Mouse (Mus musculus): ENCODE results near the gene Gnaq. TPM values are rescaled to one million over a fixed set of nuclear protein-coding genes. Genes with fewer than 3 reads are reported as not detected.
"Not testable (repeated sequence)": the region's sequence is repeated elsewhere in the genome, so short reads cannot be mapped to it uniquely, and the experiment has no call there.

Gene Gnaq
- polyA plus RNA-seq, 1 experiment from 2014 or later, result 60.5 TPM

GRCm38 (mm10) chr19:16238512-16238911, 105.9 kb downstream of the Gnaq start:
- no peaks in the 10 kb centered on the region for H3K36me3 ChIP-seq (ENCODE audit: inconsistent target)
- H3K4me3 ChIP-seq (ENCODE audit: inconsistent target), result no peak overlapping the region
- H3K27ac ChIP-seq, result no peak overlapping the region
- 96% methylated on average over 2 of the region's 2 CpGs for WGBS (ENCODE audit: missing documents)
- peaks cover 100% of the 10 kb centered on the region for H3K79me2 ChIP-seq (ENCODE audit: inconsistent target)

DNA sequence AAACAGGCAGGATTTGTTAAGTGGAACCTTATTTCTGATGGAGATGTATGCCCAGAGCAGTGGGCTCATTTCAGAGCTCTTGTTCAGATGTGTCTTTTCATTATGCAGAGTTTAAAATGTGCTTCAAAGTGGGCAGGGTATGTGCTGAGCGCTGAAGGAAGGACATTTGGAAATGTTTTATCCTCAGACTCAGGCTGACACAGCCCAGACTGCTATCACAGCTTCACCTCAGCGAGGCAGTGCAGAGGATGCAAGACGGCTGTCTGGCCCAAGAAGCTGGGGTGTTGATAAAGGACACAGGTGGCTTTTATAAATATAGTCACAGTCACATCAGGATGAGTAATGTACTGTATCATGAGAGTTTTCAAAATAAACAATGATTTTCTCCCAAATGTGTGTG, 110.1 kb downstream of the Gnaq start:
- peaks cover 100% of the 10 kb centered on the region for H3K79me2 ChIP-seq (ENCODE audit: inconsistent target)
- WGBS (ENCODE audit: missing documents), result 97% methylated on average over 3 of the region's 3 CpGs
- no peak overlapping the region for H3K27ac ChIP-seq
- H3K4me3 ChIP-seq (ENCODE audit: inconsistent target), result no peak overlapping the region
- H3K36me3 ChIP-seq (ENCODE audit: inconsistent target), result no peaks in the 10 kb centered on the region

GRCm38 (mm10) chr19:16249025-16249424, 116.4 kb downstream of the Gnaq start:
- H3K27ac ChIP-seq, result no peak overlapping the region
- WGBS (ENCODE audit: missing documents), result 96% methylated on average over 2 of the region's 2 CpGs
- H3K36me3 ChIP-seq (ENCODE audit: inconsistent target), result no peaks in the 10 kb centered on the region

GRCm38 (mm10) chr19:16250921-16251320, 118.3 kb downstream of the Gnaq start:
- H3K79me2 ChIP-seq (ENCODE audit: inconsistent target), result peaks cover 93% of the 10 kb centered on the region
- no peaks in the 10 kb centered on the region for H3K36me3 ChIP-seq (ENCODE audit: inconsistent target)
- H3K4me3 ChIP-seq (ENCODE audit: inconsistent target), result no peak overlapping the region
- WGBS (ENCODE audit: missing documents), result 94% methylated on average over 3 of the region's 3 CpGs
- no peak overlapping the region for H3K27ac ChIP-seq

More at GRCm38 (mm10) chr19:16249025-16249424, 116.4 kb downstream of the Gnaq start:
- H3K4me3 ChIP-seq (ENCODE audit: inconsistent target), result no peak overlapping the region
- peaks cover 93% of the 10 kb centered on the region for H3K79me2 ChIP-seq (ENCODE audit: inconsistent target)

GRCm38 (mm10) chr19:16251819-16252218, 119.2 kb downstream of the Gnaq start:
- H3K4me3 ChIP-seq (ENCODE audit: inconsistent target), result no peak overlapping the region
- H3K27ac ChIP-seq, result no peak overlapping the region
- WGBS (ENCODE audit: missing documents), result 90% methylated on average over 5 of the region's 5 CpGs
- H3K79me2 ChIP-seq (ENCODE audit: inconsistent target), result peaks cover 93% of the 10 kb centered on the region
- no peaks in the 10 kb centered on the region for H3K36me3 ChIP-seq (ENCODE audit: inconsistent target)

GRCm38 (mm10) chr19:16252696-16253095, 120.1 kb downstream of the Gnaq start:
- 0% methylated on average over 4 of the region's 4 CpGs for WGBS (ENCODE audit: missing documents)
- Histone ChIP-seq H3K27ac (peak overlapping the region; percentile 51), H3K36me3 (ENCODE audit: inconsistent target) (no peaks in the 10 kb centered on the region), H3K79me2 (ENCODE audit: inconsistent target) (peaks cover 93% of the 10 kb centered on the region), H3K4me3 (ENCODE audit: inconsistent target) (no peak overlapping the region)

DNA sequence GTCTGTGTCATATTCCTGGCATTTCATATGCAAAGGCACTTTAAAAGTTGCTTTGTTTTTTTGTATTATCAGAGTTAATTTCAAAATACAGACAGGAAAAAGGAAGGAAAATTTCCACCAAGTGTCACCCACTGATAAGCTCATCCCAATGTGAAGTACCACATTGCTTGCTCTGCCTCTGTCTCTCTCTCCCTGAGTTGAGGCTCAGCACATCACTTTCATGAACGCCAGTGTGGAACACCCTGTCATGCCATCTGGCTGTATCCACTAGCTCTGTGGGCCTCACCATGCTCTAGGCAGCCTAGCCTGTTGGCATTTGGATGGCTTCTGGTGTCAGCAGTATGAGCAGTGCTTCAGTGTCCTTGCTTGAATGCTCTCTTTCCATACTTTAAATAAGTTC, 122.2 kb downstream of the Gnaq start:
- Histone ChIP-seq H3K27ac (no peak overlapping the region), H3K79me2 (ENCODE audit: inconsistent target) (peaks cover 93% of the 10 kb centered on the region), H3K36me3 (ENCODE audit: inconsistent target) (no peaks in the 10 kb centered on the region), H3K4me3 (ENCODE audit: inconsistent target) (no peak overlapping the region)
- 64% methylated on average over 1 of the region's 1 CpGs for WGBS (ENCODE audit: missing documents)

GRCm38 (mm10) chr19:16255294-16255693, 122.7 kb downstream of the Gnaq start:
- H3K27ac ChIP-seq, result no peak overlapping the region
- 85% methylated on average over 2 of the region's 2 CpGs for WGBS (ENCODE audit: missing documents)
- no peak overlapping the region for H3K4me3 ChIP-seq (ENCODE audit: inconsistent target)
- no peaks in the 10 kb centered on the region for H3K36me3 ChIP-seq (ENCODE audit: inconsistent target)
- H3K79me2 ChIP-seq (ENCODE audit: inconsistent target), result peaks cover 93% of the 10 kb centered on the region

GRCm38 (mm10) chr19:16258766-16259355, 126.2 kb downstream of the Gnaq start:
- H3K36me3 ChIP-seq (ENCODE audit: inconsistent target), result no peaks in the 10 kb centered on the region
- H3K4me3 ChIP-seq (ENCODE audit: inconsistent target), result no peak overlapping the region
- no peak overlapping the region for H3K27ac ChIP-seq
- peaks cover 100% of the 10 kb centered on the region for H3K79me2 ChIP-seq (ENCODE audit: inconsistent target)

GRCm38 (mm10) chr19:16259786-16260434, 127.3 kb downstream of the Gnaq start:
- Histone ChIP-seq H3K27ac (no peak overlapping the region), H3K79me2 (ENCODE audit: inconsistent target) (peaks cover 100% of the 10 kb centered on the region), H3K36me3 (ENCODE audit: inconsistent target) (no peaks in the 10 kb centered on the region), H3K4me3 (ENCODE audit: inconsistent target) (no peak overlapping the region)
- 73% methylated on average over 6 of the region's 6 CpGs for WGBS (ENCODE audit: missing documents)

- no peak overlapping the region for H3K27ac ChIP-seq
- peaks cover 100% of the 10 kb centered on the region for H3K79me2 ChIP-seq (ENCODE audit: inconsistent target)
- no peak overlapping the region for H3K4me3 ChIP-seq (ENCODE audit: inconsistent target)
- H3K36me3 ChIP-seq (ENCODE audit: inconsistent target), result no peaks in the 10 kb centered on the region
- WGBS (ENCODE audit: missing documents), result 81% methylated on average over 2 of the region's 2 CpGs
These were observed 127.8 kb downstream of the Gnaq start for GRCm38 (mm10) chr19:16260435-16260832.

DNA sequence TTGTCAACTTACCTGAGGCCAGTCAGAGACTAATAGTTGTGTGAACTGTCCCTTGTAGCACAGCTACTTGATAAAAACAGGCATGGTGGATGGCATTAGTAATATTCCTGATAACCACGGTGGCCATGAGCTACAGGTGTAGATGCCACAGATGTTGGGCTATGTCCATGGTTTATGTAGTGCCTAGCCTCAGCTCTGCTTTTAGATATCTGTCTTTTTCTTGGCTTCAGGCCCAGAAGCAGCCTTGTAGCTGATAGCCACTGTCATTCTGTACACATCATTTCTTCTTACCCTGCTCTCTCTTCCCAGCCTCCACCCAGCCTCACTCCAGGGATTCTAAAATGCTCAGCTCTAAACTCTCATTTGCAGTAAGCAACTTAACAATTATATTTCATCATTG, 128.3 kb downstream of the Gnaq start:
- Histone ChIP-seq H3K27ac (no peak overlapping the region), H3K36me3 (ENCODE audit: inconsistent target) (no peaks in the 10 kb centered on the region), H3K4me3 (ENCODE audit: inconsistent target) (no peak overlapping the region), H3K79me2 (ENCODE audit: inconsistent target) (peaks cover 100% of the 10 kb centered on the region)
- 100% methylated on average over 1 of the region's 1 CpGs for WGBS (ENCODE audit: missing documents)

DNA sequence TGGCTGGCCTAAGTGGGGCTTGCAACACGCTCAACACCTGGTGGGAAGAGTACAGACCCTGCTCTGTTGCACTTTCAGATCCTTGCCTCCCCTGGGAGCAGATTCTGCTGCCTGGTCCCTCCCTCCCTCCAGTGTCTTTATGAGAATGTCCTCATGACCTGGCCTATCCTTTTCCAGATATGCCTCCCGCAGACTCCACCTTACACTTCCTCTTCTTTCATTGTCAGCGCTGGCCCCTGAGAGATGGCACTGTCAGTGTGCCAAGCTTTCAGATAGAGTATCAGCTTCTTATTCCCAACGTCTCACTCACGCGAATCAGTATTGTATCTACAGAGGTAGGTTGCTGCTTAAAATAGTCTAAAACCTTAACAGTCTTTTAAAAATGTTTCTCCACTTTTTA, 129.0 kb downstream of the Gnaq start:
- peaks cover 99% of the 10 kb centered on the region for H3K79me2 ChIP-seq (ENCODE audit: inconsistent target)
- no peak overlapping the region for H3K27ac ChIP-seq
- 86% methylated on average over 6 of the region's 6 CpGs for WGBS (ENCODE audit: missing documents)
- H3K36me3 ChIP-seq (ENCODE audit: inconsistent target), result no peaks in the 10 kb centered on the region
- H3K4me3 ChIP-seq (ENCODE audit: inconsistent target), result no peak overlapping the region

DNA sequence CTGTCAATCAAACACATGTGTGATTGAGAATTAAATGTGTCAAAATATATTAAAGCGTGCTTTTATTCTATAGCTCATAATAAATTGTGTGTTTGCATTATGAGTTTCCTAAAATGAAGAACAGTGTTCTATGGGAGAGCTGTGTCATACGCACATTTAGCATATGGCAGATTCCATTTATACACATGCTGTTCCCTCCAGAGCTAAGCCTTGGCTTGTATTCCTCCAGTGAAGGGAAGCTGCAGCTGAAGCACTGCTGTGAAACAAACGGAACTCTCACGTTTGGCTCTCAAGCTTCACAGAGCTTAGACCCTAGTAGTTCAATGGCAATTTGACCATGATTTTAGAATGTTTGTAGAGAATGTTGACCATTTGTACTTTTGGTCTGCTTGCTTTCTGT, 129.7 kb downstream of the Gnaq start:
- no peaks in the 10 kb centered on the region for H3K36me3 ChIP-seq (ENCODE audit: inconsistent target)
- peaks cover 99% of the 10 kb centered on the region for H3K79me2 ChIP-seq (ENCODE audit: inconsistent target)
- no peak overlapping the region for H3K27ac ChIP-seq
- WGBS (ENCODE audit: missing documents), result 94% methylated on average over 4 of the region's 4 CpGs
- no peak overlapping the region for H3K4me3 ChIP-seq (ENCODE audit: inconsistent target)

GRCm38 (mm10) chr19:16267362-16267761, 134.7 kb downstream of the Gnaq start:
- not testable (repeated sequence) for H3K36me3 ChIP-seq (ENCODE audit: inconsistent target); H3K27ac ChIP-seq; H3K4me3 ChIP-seq (ENCODE audit: inconsistent target)
- H3K79me2 ChIP-seq (ENCODE audit: inconsistent target), result peaks cover 99% of the 10 kb centered on the region
- 87% methylated on average over 3 of the region's 16 CpGs for WGBS (ENCODE audit: missing documents)

DNA sequence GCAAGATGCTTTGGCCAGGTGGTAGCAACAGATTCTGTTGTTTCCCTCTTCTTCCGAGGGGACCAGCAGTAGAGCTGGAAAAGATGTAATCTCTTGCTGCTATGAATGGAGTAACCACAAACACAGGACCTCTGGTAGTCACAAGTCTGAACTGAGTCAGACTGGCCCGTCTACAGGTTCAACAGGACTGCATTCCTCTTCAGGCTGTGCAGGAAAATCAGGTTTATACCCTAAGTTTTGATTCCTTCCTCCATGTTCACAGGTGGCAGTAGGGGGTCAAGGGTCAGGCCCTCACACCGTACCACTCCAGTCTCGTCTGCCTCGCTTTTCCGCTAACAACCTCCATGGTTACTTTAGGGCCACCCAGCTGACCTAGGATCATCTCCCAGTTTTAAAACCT, 137.6 kb downstream of the Gnaq start:
- H3K4me3 ChIP-seq (ENCODE audit: inconsistent target), result no peak overlapping the region
- H3K79me2 ChIP-seq (ENCODE audit: inconsistent target), result peaks cover 99% of the 10 kb centered on the region
- H3K27ac ChIP-seq, result no peak overlapping the region
- H3K36me3 ChIP-seq (ENCODE audit: inconsistent target), result no peaks in the 10 kb centered on the region
- 96% methylated on average over 2 of the region's 6 CpGs for WGBS (ENCODE audit: missing documents)
